ENCODE assay signal across 18 mouse cellular contexts in genomic region chr10:61300996-61301395, GRCm38 (mm10). TPM values are rescaled to one million over a fixed set of nuclear protein-coding genes. Genes with fewer than 3 reads are reported as not detected.
DNase-seq lines count a peak whose midpoint lies in the region; ATAC-seq and TF ChIP-seq lines count a peak whose summit lies in the region.
"Had no signal": no experiment of that assay in that cellular context is flagged by ENCODE, and none has a peak within 500 bp of the region (broad histone marks: within the 10 kb centered on the region; RNA-seq: fewer than 3 reads in every experiment).

No protein-coding gene starts in this region.

- H3K27me3 ChIP-seq in lung, postnatal 0 days (replicated peaks; ENCODE audit: insufficient read depth, low read length): no peaks in the 10 kb centered on the region
- no peaks in the 10 kb centered on the region for H3K27me3 ChIP-seq in kidney, embryonic 14.5 days (ENCODE audit: control insufficient read depth, insufficient read depth, low read length)
- H3K27me3 ChIP-seq: embryonic facial prominence, embryonic 12.5 days; heart, embryonic 13.5 days; liver, embryonic 12.5 days; midbrain, embryonic 15.5 days; neural tube, embryonic 13.5 days had no signal

- DNase-seq in lung, postnatal 0 days (ENCODE audit: low spot score): peak; percentile 45
- DNase-seq in lung, adult 2 months: no peak
- peak; percentile 11 to 39 for DNase-seq in CD8-positive naive resting alpha-beta T cell, adult 2 months (ENCODE audit: low read depth in 2 of 2, low spot score in 2 of 2)
- no peak for DNase-seq in adrenal gland, postnatal 14 days
- no peak for DNase-seq in urinary bladder, adult 18-20 months (ENCODE audit: low spot score in 2 of 2)
- DNase-seq: cerebellum, postnatal 36 days had no signal

- no peaks in the 10 kb centered on the region for H3K9me3 ChIP-seq in lung, postnatal 0 days (ENCODE audit: low read length)
- H3K9me3 ChIP-seq in kidney, embryonic 14.5 days (ENCODE audit: control insufficient read depth, low read length): no peaks in the 10 kb centered on the region
- H3K9me3 ChIP-seq: embryonic facial prominence, embryonic 12.5 days; heart, embryonic 13.5 days; limb, embryonic 10.5 days; liver, embryonic 12.5 days; midbrain, embryonic 15.5 days; neural tube, embryonic 13.5 days had no signal

- H3K27ac ChIP-seq in lung, postnatal 0 days (ENCODE audit: low read length): no peak overlapping the region
- no peak overlapping the region for H3K27ac ChIP-seq in kidney, embryonic 14.5 days (ENCODE audit: low read depth, low read length)
- H3K27ac ChIP-seq: embryonic facial prominence, embryonic 12.5 days; heart, embryonic 13.5 days; limb, embryonic 10.5 days; liver, embryonic 12.5 days; midbrain, embryonic 15.5 days; neural tube, embryonic 13.5 days had no signal

- no peak for TF ChIP-seq POLR2A in lung, adult 2 months (IDR thresholded peaks at IDR 0.05; ENCODE audit: borderline replicate concordance, extremely low read depth, low read depth, low read length)

- H3K4me2 ChIP-seq in lung, postnatal 0 days (replicated peaks; ENCODE audit: low read depth, low read length): no peak overlapping the region
- no peak overlapping the region for H3K4me2 ChIP-seq in kidney, embryonic 14.5 days (replicated peaks; ENCODE audit: low read depth, low read length)
- H3K4me2 ChIP-seq: embryonic facial prominence, embryonic 12.5 days; heart, embryonic 13.5 days; liver, embryonic 12.5 days; midbrain, embryonic 15.5 days; neural tube, embryonic 13.5 days had no signal

- WGBS in lung, postnatal 0 days: 51% methylated on average over 3 of the region's 3 CpGs
- WGBS in lung, adult 2 months: 61% methylated on average over 3 of the region's 3 CpGs
- WGBS in kidney, embryonic 14.5 days: 56% methylated on average over 3 of the region's 3 CpGs

- TF ChIP-seq CTCF in lung, postnatal 0 days (IDR thresholded peaks at IDR 0.05): no peak
- TF ChIP-seq CTCF in lung, adult 2 months (IDR thresholded peaks at IDR 0.05; ENCODE audit: insufficient read depth, low read length): no peak

- peak; percentile 38; the same call in 1 of the 2 replicates for ATAC-seq in lung, postnatal 0 days
- 0 out of 2 replicates have a peak, but pooled peaks have one; percentile 64 for ATAC-seq in kidney, embryonic 14.5 days (ENCODE audit: low FRiP score, low TSS enrichment)
- 0 out of 2 replicates have a peak, but pooled peaks have one; percentile 28 for ATAC-seq in monocyte, adult 5-6 weeks (replicated peaks; ENCODE audit: insufficient number of reproducible peaks, low FRiP score, low TSS enrichment, poor library complexity, severe bottlenecking)
- ATAC-seq: liver, embryonic 12.5 days; midbrain, embryonic 15.5 days had no signal

- no peak for TF ChIP-seq EP300 in lung, postnatal 0 days (IDR thresholded peaks at IDR 0.05)

- no peaks in the 10 kb centered on the region for H3K36me3 ChIP-seq in lung, postnatal 0 days (ENCODE audit: insufficient read depth, low read length)
- no peaks in the 10 kb centered on the region for H3K36me3 ChIP-seq in kidney, embryonic 14.5 days (ENCODE audit: control insufficient read depth, insufficient read depth, low read length)
- H3K36me3 ChIP-seq: embryonic facial prominence, embryonic 12.5 days; limb, embryonic 10.5 days; liver, embryonic 12.5 days; midbrain, embryonic 15.5 days; neural tube, embryonic 13.5 days had no signal

- no peaks in the 10 kb centered on the region for H3K4me1 ChIP-seq in lung, postnatal 0 days (ENCODE audit: insufficient read depth, low read depth, low read length)
- H3K4me1 ChIP-seq in lung, adult 2 months (ENCODE audit: control insufficient read depth, insufficient read depth, low read length): no peaks in the 10 kb centered on the region; the same call in 1 of the 2 replicates
- H3K4me1 ChIP-seq in kidney, embryonic 14.5 days (ENCODE audit: control insufficient read depth, insufficient read depth, low read length): no peaks in the 10 kb centered on the region
- H3K4me1 ChIP-seq: embryonic facial prominence, embryonic 12.5 days; liver, embryonic 12.5 days; midbrain, embryonic 15.5 days; neural tube, embryonic 13.5 days had no signal

- no peak overlapping the region for H3K4me3 ChIP-seq in lung, postnatal 0 days (ENCODE audit: low read depth, low read length)
- no peak overlapping the region for H3K4me3 ChIP-seq in lung, adult 2 months (replicated peaks; ENCODE audit: extremely low read depth, low read depth, low read length)
- H3K4me3 ChIP-seq in kidney, embryonic 14.5 days (ENCODE audit: low read length): no peak overlapping the region
- H3K4me3 ChIP-seq: embryonic facial prominence, embryonic 12.5 days; heart, embryonic 13.5 days; limb, embryonic 10.5 days; liver, embryonic 12.5 days; midbrain, embryonic 15.5 days; neural tube, embryonic 13.5 days had no signal

- no peak overlapping the region for H3K9ac ChIP-seq in lung, postnatal 0 days (replicated peaks; ENCODE audit: low read depth)
- no peak overlapping the region for H3K9ac ChIP-seq in kidney, embryonic 14.5 days (ENCODE audit: low read depth, low read length)
- H3K9ac ChIP-seq: embryonic facial prominence, embryonic 12.5 days; heart, embryonic 13.5 days; liver, embryonic 12.5 days; midbrain, embryonic 15.5 days; neural tube, embryonic 13.5 days had no signal

RNA-seq across cellular contexts. Expression of gene Prf1, which starts 3.4 kb away (rescaled TPM):
- 0.08 and 0.17 TPM in 2 replicates for polyA plus RNA-seq in lung, postnatal 0 days (2015; fragmentation: Nextera tagmentation; extraction: Ambion mirVana)
- polyA plus RNA-seq in lung, adult 2 months (2012; rRNA removed): 6.2 and 8.0 TPM in 2 replicates
- not detected in 2 replicates for polyA plus RNA-seq in kidney, embryonic 14.5 days (2014; fragmentation: Nextera tagmentation; extraction: Ambion mirVana)
- total RNA-seq in monocyte, adult 5-6 weeks (2017): 250 to 831 TPM (median 313 TPM) in 3 replicates
- 0.22 and 0.26 TPM in 2 replicates for total RNA-seq in adrenal gland, postnatal 14 days (2021)
- total RNA-seq: gastrocnemius, postnatal 4 days; layer of hippocampus, adult 18-20 months; left cerebral cortex, adult 18-20 months; megakaryocyte progenitor cell, adult 5-6 weeks had no signal
- polyA plus RNA-seq: embryonic facial prominence, embryonic 12.5 days; heart, embryonic 13.5 days; limb, embryonic 10.5 days; liver, embryonic 12.5 days; neural tube, embryonic 13.5 days had no signal

RNA-seq across cellular contexts. Expression of gene Adamts14, which starts 27.8 kb away (rescaled TPM):
- polyA plus RNA-seq in lung, postnatal 0 days (2015; fragmentation: Nextera tagmentation; extraction: Ambion mirVana): 1.5 and 1.8 TPM in 2 replicates
- 3.6 TPM in 2 replicates for polyA plus RNA-seq in lung, adult 2 months (2012; rRNA removed)
- 1.3 and 1.4 TPM in 2 replicates for polyA plus RNA-seq in kidney, embryonic 14.5 days (2014; fragmentation: Nextera tagmentation; extraction: Ambion mirVana)
- 25.6 to 108 TPM (median 30.9 TPM) in 3 replicates for total RNA-seq in monocyte, adult 5-6 weeks (2017)
- total RNA-seq in adrenal gland, postnatal 14 days (2021): 3.0 and 3.1 TPM in 2 replicates
- total RNA-seq: megakaryocyte progenitor cell, adult 5-6 weeks had no signal

Comparison
In these comparisons a context has a peak if more than half of its experiments do, and no peak if none do; other contexts are left out.
1. DNase-seq: peak in lung, postnatal 0 days (single experiment) and CD8-positive naive resting alpha-beta T cell, adult 2 months (2 of 2); none in lung, adult 2 months (single experiment), adrenal gland, postnatal 14 days (single experiment) and urinary bladder, adult 18-20 months (0 of 2).
2. Peak in every context shown above with its lines, with median percentiles within 50 percentile points of each other: ATAC-seq.